Mouse (Mus musculus): Measurements from ENCODE around the gene March4. TPM values are rescaled to one million over a fixed set of nuclear protein-coding genes. Genes with fewer than 3 reads are reported as not detected.

The March4 gene
- polyA plus RNA-seq, 2 experiments, result 0.05 TPM; not detected in 1

GRCm38 (mm10) chr1:72556471-72556870 lies 19.7 kb upstream of the March4 start:
- DNase-seq (ENCODE audit: low spot score) (no peak), ATAC-seq (ENCODE audit: low FRiP score, low read depth) (no peak)
- H3K9me3 ChIP-seq (ENCODE audit: control insufficient read depth, low read length), result no peaks in the 10 kb centered on the region
- no peaks in the 10 kb centered on the region for H3K27me3 ChIP-seq (ENCODE audit: control insufficient read depth, insufficient read depth, low read length)
- H3K4me3 ChIP-seq (replicated peaks; ENCODE audit: low read length), result no peak overlapping the region
- H3K4me1 ChIP-seq (ENCODE audit: control insufficient read depth, insufficient read depth, low read length), result no peaks in the 10 kb centered on the region
- TF ChIP-seq POLR2A (IDR thresholded peaks at IDR 0.05; ENCODE audit: borderline replicate concordance, extremely low read depth, insufficient read depth, insufficient read length), result no peak
- no peaks in the 10 kb centered on the region for H3K36me3 ChIP-seq (ENCODE audit: control insufficient read depth, insufficient read depth, low read length)
- no peak overlapping the region for H3K27ac ChIP-seq (replicated peaks; ENCODE audit: low read depth, low read length)
- no peak overlapping the region for H3K4me2 ChIP-seq (replicated peaks; ENCODE audit: low read depth, low read length, severe bottlenecking)
- H3K9ac ChIP-seq (ENCODE audit: low read depth, low read length, severe bottlenecking), result no peak overlapping the region
- WGBS, result 86% methylated on average over 3 of the region's 3 CpGs

GRCm38 (mm10) chr1:72550317-72550716 lies 13.6 kb upstream of the March4 start:
- H3K9me3 ChIP-seq (ENCODE audit: control insufficient read depth, low read length), result no peaks in the 10 kb centered on the region
- H3K27me3 ChIP-seq (ENCODE audit: control insufficient read depth, insufficient read depth, low read length), result no peaks in the 10 kb centered on the region
- no peak overlapping the region for H3K4me3 ChIP-seq (replicated peaks; ENCODE audit: low read length)
- H3K9ac ChIP-seq (ENCODE audit: low read depth, low read length, severe bottlenecking), result no peak overlapping the region
- no peak for DNase-seq (ENCODE audit: low spot score)
- H3K4me1 ChIP-seq (ENCODE audit: control insufficient read depth, insufficient read depth, low read length), result no peaks in the 10 kb centered on the region
- no peak for TF ChIP-seq POLR2A (IDR thresholded peaks at IDR 0.05; ENCODE audit: borderline replicate concordance, extremely low read depth, insufficient read depth, insufficient read length)
- no peaks in the 10 kb centered on the region for H3K36me3 ChIP-seq (ENCODE audit: control insufficient read depth, insufficient read depth, low read length)
- no peak overlapping the region for H3K27ac ChIP-seq (replicated peaks; ENCODE audit: low read depth, low read length)
- H3K4me2 ChIP-seq (replicated peaks; ENCODE audit: low read depth, low read length, severe bottlenecking), result no peak overlapping the region
- no peak for ATAC-seq (ENCODE audit: low FRiP score, low read depth)
- 83% methylated on average over 2 of the region's 2 CpGs for WGBS

- no peak overlapping the region for H3K4me2 ChIP-seq (replicated peaks; ENCODE audit: low read depth, low read length, severe bottlenecking)
- peaks cover 10% of the 10 kb centered on the region for H3K4me1 ChIP-seq (ENCODE audit: control insufficient read depth, insufficient read depth, low read length)
- no peak overlapping the region for H3K9ac ChIP-seq (ENCODE audit: low read depth, low read length, severe bottlenecking)
- H3K27ac ChIP-seq (replicated peaks; ENCODE audit: low read depth, low read length), result no peak overlapping the region
- WGBS, result 82% methylated on average over 5 of the region's 5 CpGs
- ATAC-seq (ENCODE audit: low FRiP score, low read depth) (no peak), DNase-seq (ENCODE audit: low spot score) (no peak)
- H3K4me3 ChIP-seq (replicated peaks; ENCODE audit: low read length), result no peak overlapping the region
- H3K9me3 ChIP-seq (ENCODE audit: control insufficient read depth, low read length), result no peaks in the 10 kb centered on the region
- TF ChIP-seq POLR2A (IDR thresholded peaks at IDR 0.05; ENCODE audit: borderline replicate concordance, extremely low read depth, insufficient read depth, insufficient read length), result no peak
- H3K27me3 ChIP-seq (ENCODE audit: control insufficient read depth, insufficient read depth, low read length), result peaks cover 23% of the 10 kb centered on the region
- H3K36me3 ChIP-seq (ENCODE audit: control insufficient read depth, insufficient read depth, low read length), result no peaks in the 10 kb centered on the region
Observed at GRCm38 (mm10) chr1:72538266-72538665, 1.5 kb upstream of the March4 start.

GRCm38 (mm10) chr1:72535725-72536571 lies 782 bp downstream of the March4 start:
- H3K4me3 ChIP-seq (replicated peaks; ENCODE audit: low read length), result peak overlapping the region; percentile 25
- no peak overlapping the region for H3K27ac ChIP-seq (replicated peaks; ENCODE audit: low read depth, low read length)
- no peak overlapping the region for H3K9ac ChIP-seq (ENCODE audit: low read depth, low read length, severe bottlenecking)
- no peak for DNase-seq (ENCODE audit: low spot score)
- no peaks in the 10 kb centered on the region for H3K9me3 ChIP-seq (ENCODE audit: control insufficient read depth, low read length)
- no peak for TF ChIP-seq POLR2A (IDR thresholded peaks at IDR 0.05; ENCODE audit: borderline replicate concordance, extremely low read depth, insufficient read depth, insufficient read length)
- 2% methylated on average over 33 of the region's 36 CpGs for WGBS
- H3K36me3 ChIP-seq (ENCODE audit: control insufficient read depth, insufficient read depth, low read length), result no peaks in the 10 kb centered on the region
- ATAC-seq (ENCODE audit: low FRiP score, low read depth), result no peak
- peak overlapping the region; percentile 57 for H3K4me2 ChIP-seq (replicated peaks; ENCODE audit: low read depth, low read length, severe bottlenecking)
- H3K27me3 ChIP-seq (ENCODE audit: control insufficient read depth, insufficient read depth, low read length), result peaks cover 23% of the 10 kb centered on the region
- H3K4me1 ChIP-seq (ENCODE audit: control insufficient read depth, insufficient read depth, low read length), result peaks cover 10% of the 10 kb centered on the region

- H3K4me2 ChIP-seq (replicated peaks; ENCODE audit: low read depth, low read length, severe bottlenecking), result no peak overlapping the region
- no peaks in the 10 kb centered on the region for H3K36me3 ChIP-seq (ENCODE audit: control insufficient read depth, insufficient read depth, low read length)
- H3K4me3 ChIP-seq (replicated peaks; ENCODE audit: low read length), result no peak overlapping the region
- no peak overlapping the region for H3K9ac ChIP-seq (ENCODE audit: low read depth, low read length, severe bottlenecking)
- TF ChIP-seq POLR2A (IDR thresholded peaks at IDR 0.05; ENCODE audit: borderline replicate concordance, extremely low read depth, insufficient read depth, insufficient read length), result no peak
- H3K27ac ChIP-seq (replicated peaks; ENCODE audit: low read depth, low read length), result no peak overlapping the region
- peaks cover 23% of the 10 kb centered on the region for H3K27me3 ChIP-seq (ENCODE audit: control insufficient read depth, insufficient read depth, low read length)
- no peaks in the 10 kb centered on the region for H3K9me3 ChIP-seq (ENCODE audit: control insufficient read depth, low read length)
- DNase-seq (ENCODE audit: low spot score) (no peak), ATAC-seq (ENCODE audit: low FRiP score, low read depth) (no peak)
- H3K4me1 ChIP-seq (ENCODE audit: control insufficient read depth, insufficient read depth, low read length), result peaks cover 10% of the 10 kb centered on the region
Observed at GRCm38 (mm10) chr1:72533439-72533838, 3.3 kb downstream of the March4 start.

All from limb, embryonic 14.5 days (tissue).